Mouse (Mus musculus) embryonic fibroblast, embryonic 13.5 days (primary cell): ENCODE measurements at regions not wholly inside any gene's neighbourhood (a gene's known extent, or its start where the extent isn't known, plus 50 kb on each side); places are given as distances from the start of the nearest gene placed in this dataset.

Experiments used
- H3K27ac ChIP-seq: 2 replicates; pipeline ENCODE4 v1.5.1; 2012; ENCODE audit warnings: low read length, control low read depth, inconsistent platforms; ENCODE audit not compliant: insufficient read depth
- H3K4me1 ChIP-seq: 2 replicates; pipeline ENCODE4 v1.6.1; 2011; ENCODE audit warnings: low read length; ENCODE audit not compliant: control insufficient read depth, insufficient read depth
- H3K4me3 ChIP-seq: 2 replicates; pipeline ENCODE4 v1.5.1; 2011; ENCODE audit warnings: mild to moderate bottlenecking, control low read depth, low read length; ENCODE audit not compliant: insufficient read depth
- CTCF ChIP-seq: IDR thresholded peaks from 2 replicates; pipeline ENCODE4 v1.5.1; 2011; ENCODE audit warnings: mild to moderate bottlenecking, control low read depth, low read length, moderate library complexity, borderline replicate concordance; ENCODE audit not compliant: insufficient read depth
- POLR2A ChIP-seq: IDR thresholded peaks from 2 replicates; pipeline ENCODE4 v1.6.1; 2011; ENCODE audit warnings: low read depth, mild to moderate bottlenecking, control low read depth, low read length, moderate library complexity

GRCm38 (mm10) chr19:14777709-14778108, 179.9 kb upstream of the Tle4 start:
- H3K4me1 ChIP-seq, result no peaks in the 10 kb centered on the region
- no peak overlapping the region for H3K27ac ChIP-seq
- TF ChIP-seq POLR2A (no peak), CTCF (no peak)
- H3K4me3 ChIP-seq, result no peak overlapping the region

- Histone ChIP-seq H3K4me3 (no peak overlapping the region), H3K4me1 (no peaks in the 10 kb centered on the region), H3K27ac (no peak overlapping the region)
- no peak for TF ChIP-seq CTCF
- no peak for TF ChIP-seq POLR2A
These were observed 179.3 kb upstream of the Tle4 start for GRCm38 (mm10) chr19:14777198-14777597.

DNA sequence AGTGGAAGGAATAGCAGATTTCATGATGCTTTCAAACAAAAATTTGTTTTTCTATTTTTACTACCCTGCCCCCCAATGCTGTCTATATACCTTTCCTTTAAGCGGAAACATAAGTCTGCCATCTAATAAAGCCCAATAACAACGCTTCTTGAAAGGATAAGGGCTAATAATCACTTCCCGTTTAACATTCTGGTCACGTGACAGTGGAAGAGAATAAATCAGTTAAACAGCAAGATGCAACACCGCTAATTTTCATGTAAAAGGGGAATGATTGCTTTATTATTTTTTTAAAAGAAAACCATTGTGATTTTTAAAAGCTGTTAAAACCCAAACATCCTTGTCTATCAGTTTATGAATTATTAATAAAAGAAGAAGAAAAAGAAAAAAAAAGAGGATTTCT, 178.9 kb upstream of the Tle4 start:
- TF ChIP-seq POLR2A (no peak), CTCF (no peak)
- no peak overlapping the region for H3K27ac ChIP-seq
- H3K4me1 ChIP-seq, result no peaks in the 10 kb centered on the region

GRCm38 (mm10) chr19:14772794-14773193, 174.9 kb upstream of the Tle4 start:
- Histone ChIP-seq H3K4me1 (no peaks in the 10 kb centered on the region), H3K4me3 (no peak overlapping the region), H3K27ac (no peak overlapping the region)
- TF ChIP-seq POLR2A, result no peak
- no peak for TF ChIP-seq CTCF

More for the DNA sequence above, 178.9 kb upstream of the Tle4 start:
- no peak overlapping the region for H3K4me3 ChIP-seq

GRCm38 (mm10) chr19:14752646-14753045, 154.8 kb upstream of the Tle4 start:
- Histone ChIP-seq H3K4me1 (no peaks in the 10 kb centered on the region), H3K27ac (no peak overlapping the region), H3K4me3 (no peak overlapping the region)
- TF ChIP-seq POLR2A, result no peak
- TF ChIP-seq CTCF, result no peak

DNA sequence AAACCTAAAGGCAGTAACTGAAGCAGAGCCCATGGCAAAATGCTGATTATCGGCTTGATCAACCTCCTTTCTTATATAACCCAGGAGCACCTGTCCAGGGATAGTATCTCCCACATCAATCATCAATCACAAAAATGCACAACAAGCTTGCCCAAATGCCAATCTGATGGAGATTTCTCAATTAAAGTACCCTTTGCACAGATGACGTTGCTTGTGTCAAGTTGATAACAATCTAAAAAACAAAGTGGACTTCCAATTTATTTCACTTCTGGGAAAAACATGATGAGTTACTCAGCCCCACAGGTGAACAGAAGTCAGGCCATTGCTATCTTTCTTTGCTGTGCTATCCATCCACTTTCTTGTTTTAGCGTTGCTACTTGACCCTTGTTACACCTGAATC, 144.5 kb upstream of the Tle4 start:
- H3K4me1 ChIP-seq, result no peaks in the 10 kb centered on the region
- no peak overlapping the region for H3K4me3 ChIP-seq
- TF ChIP-seq POLR2A (no peak), CTCF (no peak)
- no peak overlapping the region for H3K27ac ChIP-seq

- no peak overlapping the region for H3K4me3 ChIP-seq
- TF ChIP-seq POLR2A, result no peak
- no peak for TF ChIP-seq CTCF
- no peak overlapping the region for H3K27ac ChIP-seq
- H3K4me1 ChIP-seq, result no peaks in the 10 kb centered on the region
These were observed 143.1 kb upstream of the Tle4 start for GRCm38 (mm10) chr19:14740936-14741335.

DNA sequence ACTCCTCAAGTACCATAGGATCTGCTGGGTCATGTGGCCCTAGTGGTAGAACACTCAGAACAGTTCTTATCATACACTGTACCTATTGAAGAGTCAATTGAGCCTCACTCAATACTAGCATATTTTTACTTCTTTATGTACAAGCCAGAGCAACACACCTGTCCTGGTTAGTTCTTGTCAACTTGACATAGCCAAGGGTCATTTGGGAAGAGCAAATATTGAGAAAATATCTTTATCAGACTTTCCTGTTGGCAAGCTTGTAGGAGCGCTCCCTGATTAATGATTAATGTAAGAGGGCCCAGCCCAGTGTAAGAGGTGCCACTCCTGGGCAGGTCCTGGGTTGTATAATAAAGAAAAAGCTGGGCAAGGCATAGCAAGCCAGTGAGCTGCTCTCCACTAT, 142.3 kb upstream of the Tle4 start:
- no peak for TF ChIP-seq POLR2A
- no peak for TF ChIP-seq CTCF

GRCm38 (mm10) chr19:14736514-14736913, 138.7 kb upstream of the Tle4 start:
- TF ChIP-seq POLR2A (no peak), CTCF (no peak)
- no peak overlapping the region for H3K27ac ChIP-seq
- H3K4me3 ChIP-seq, result no peak overlapping the region
- no peaks in the 10 kb centered on the region for H3K4me1 ChIP-seq

More for the DNA sequence above, 142.3 kb upstream of the Tle4 start:
- Histone ChIP-seq H3K27ac (no peak overlapping the region), H3K4me3 (no peak overlapping the region), H3K4me1 (no peaks in the 10 kb centered on the region)

- H3K27ac ChIP-seq, result no peak overlapping the region
These were observed 127.5 kb upstream of the Tle4 start for GRCm38 (mm10) chr19:14725329-14725728.

DNA sequence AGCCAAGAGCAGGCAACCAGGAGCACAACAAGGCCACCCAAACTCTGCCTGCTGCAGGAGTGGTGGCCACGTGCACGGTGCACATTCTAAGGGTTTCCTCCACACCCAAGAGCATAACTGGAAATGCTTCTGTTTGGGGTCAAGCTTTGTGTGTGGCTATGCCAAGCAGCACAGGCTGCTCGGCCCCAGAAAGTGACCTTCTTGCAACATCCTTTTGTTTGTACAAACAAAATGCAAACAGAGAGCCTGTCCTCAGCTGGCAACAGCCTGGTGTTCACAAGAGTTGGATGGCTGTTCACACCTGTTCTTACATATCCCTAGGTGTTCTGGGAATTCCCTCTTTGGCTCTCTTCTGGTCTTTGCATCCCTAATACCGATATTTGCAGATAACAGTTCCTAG, 126.8 kb upstream of the Tle4 start:
- no peak overlapping the region for H3K4me3 ChIP-seq
- H3K4me1 ChIP-seq, result no peaks in the 10 kb centered on the region
- TF ChIP-seq CTCF (no peak), POLR2A (no peak)
- no peak overlapping the region for H3K27ac ChIP-seq

More at GRCm38 (mm10) chr19:14725329-14725728, 127.5 kb upstream of the Tle4 start:
- Histone ChIP-seq H3K4me1 (no peaks in the 10 kb centered on the region), H3K4me3 (no peak overlapping the region)
- TF ChIP-seq CTCF, result no peak
- no peak for TF ChIP-seq POLR2A

GRCm38 (mm10) chr19:14705791-14706190, 107.9 kb upstream of the Tle4 start:
- no peaks in the 10 kb centered on the region for H3K4me1 ChIP-seq
- H3K27ac ChIP-seq, result no peak overlapping the region
- no peak for TF ChIP-seq POLR2A
- no peak for TF ChIP-seq CTCF
- H3K4me3 ChIP-seq, result no peak overlapping the region
